Mouse (Mus musculus): ENCODE data around the gene Rnf34.

- TF ChIP-seq CTCF (IDR thresholded peaks at IDR 0.05) = no peak
- TF ChIP-seq EP300 (IDR thresholded peaks at IDR 0.05) = no peak
Observed at GRCm38 (mm10) chr5:122901179-122901578, 51.3 kb downstream of the Rnf34 start.

All from lung, postnatal 0 days (tissue).